Mouse (Mus musculus) ES-Bruce4 (cell line): ENCODE data around the gene Phc2. TPM values are rescaled to one million over a fixed set of nuclear protein-coding genes. Genes with fewer than 3 reads are reported as not detected.

Experiments used
- H3K27ac ChIP-seq: 2 replicates; pipeline ENCODE4 v1.5.1; 2012; ENCODE audit warnings: low read length, inconsistent platforms; ENCODE audit not compliant: insufficient read depth
- H3K27me3 ChIP-seq: 2 replicates; pipeline ENCODE4 v1.6.1; 2012; ENCODE audit warnings: mild to moderate bottlenecking, low read length, inconsistent platforms; ENCODE audit not compliant: control insufficient read depth, poor library complexity, insufficient read depth, severe bottlenecking
- H3K36me3 ChIP-seq: 2 replicates; pipeline ENCODE4 v1.6.1; 2012; ENCODE audit warnings: inconsistent platforms, mild to moderate bottlenecking, low read length, moderate library complexity; ENCODE audit not compliant: control insufficient read depth, poor library complexity, insufficient read depth, severe bottlenecking
- H3K4me1 ChIP-seq: one replicate; pipeline ENCODE4 v1.8.1; 2011; ENCODE audit warnings: low read length; ENCODE audit not compliant: control insufficient read depth, insufficient read depth
- H3K4me3 ChIP-seq: 2 replicates; pipeline ENCODE4 v1.5.1; 2011; ENCODE audit warnings: low read depth, mild to moderate bottlenecking, low read length
- H3K9ac ChIP-seq: 2 replicates; pipeline ENCODE4 v1.6.1; 2012; ENCODE audit warnings: low read depth, mild to moderate bottlenecking, inconsistent platforms; ENCODE audit not compliant: poor library complexity, severe bottlenecking
- H3K9me3 ChIP-seq: replicated peaks from 2 replicates; pipeline ENCODE4 v1.6.1; 2012; ENCODE audit warnings: mild to moderate bottlenecking, low read length, inconsistent platforms; ENCODE audit not compliant: control insufficient read depth, poor library complexity, insufficient read depth, severe bottlenecking
- CTCF ChIP-seq: IDR thresholded peaks from one replicate; pipeline ENCODE4 v1.8.1; 2011; ENCODE audit warnings: low read depth, low read length
- EP300 ChIP-seq: IDR thresholded peaks from 2 replicates; pipeline ENCODE4 v1.6.1; 2011; ENCODE audit warnings: low read depth, low read length; ENCODE audit not compliant: insufficient read depth
- POLR2A ChIP-seq: IDR thresholded peaks from one replicate; pipeline ENCODE4 v1.8.1; 2011; ENCODE audit warnings: low read length; ENCODE audit not compliant: insufficient read depth
- polyA plus RNA-seq: library from polyadenylated mRNA; stranded (reverse); fragments of >200 nt; gene quantifications from 2 replicates; pipeline ENCODE4 v1.2.4, GENCODE M21; 2011; ENCODE audit warnings: low read depth; ENCODE audit not compliant: missing spikeins, insufficient read depth, insufficient read length

Gene Phc2
- polyA plus RNA-seq, 1 experiment = 38.4 TPM

- Histone ChIP-seq H3K36me3 (no peaks in the 10 kb centered on the region), H3K27me3 (no peaks in the 10 kb centered on the region), H3K4me1 (peaks cover 7% of the 10 kb centered on the region), H3K4me3 (no peak overlapping the region), H3K9me3 (no peaks in the 10 kb centered on the region), H3K9ac (no peak overlapping the region), H3K27ac (no peak overlapping the region)
- TF ChIP-seq EP300 (no peak), POLR2A (no peak), CTCF (no peak)
Measured at GRCm38 (mm10) chr4:128638265-128638923, 16.1 kb upstream of the Phc2 start.

DNA sequence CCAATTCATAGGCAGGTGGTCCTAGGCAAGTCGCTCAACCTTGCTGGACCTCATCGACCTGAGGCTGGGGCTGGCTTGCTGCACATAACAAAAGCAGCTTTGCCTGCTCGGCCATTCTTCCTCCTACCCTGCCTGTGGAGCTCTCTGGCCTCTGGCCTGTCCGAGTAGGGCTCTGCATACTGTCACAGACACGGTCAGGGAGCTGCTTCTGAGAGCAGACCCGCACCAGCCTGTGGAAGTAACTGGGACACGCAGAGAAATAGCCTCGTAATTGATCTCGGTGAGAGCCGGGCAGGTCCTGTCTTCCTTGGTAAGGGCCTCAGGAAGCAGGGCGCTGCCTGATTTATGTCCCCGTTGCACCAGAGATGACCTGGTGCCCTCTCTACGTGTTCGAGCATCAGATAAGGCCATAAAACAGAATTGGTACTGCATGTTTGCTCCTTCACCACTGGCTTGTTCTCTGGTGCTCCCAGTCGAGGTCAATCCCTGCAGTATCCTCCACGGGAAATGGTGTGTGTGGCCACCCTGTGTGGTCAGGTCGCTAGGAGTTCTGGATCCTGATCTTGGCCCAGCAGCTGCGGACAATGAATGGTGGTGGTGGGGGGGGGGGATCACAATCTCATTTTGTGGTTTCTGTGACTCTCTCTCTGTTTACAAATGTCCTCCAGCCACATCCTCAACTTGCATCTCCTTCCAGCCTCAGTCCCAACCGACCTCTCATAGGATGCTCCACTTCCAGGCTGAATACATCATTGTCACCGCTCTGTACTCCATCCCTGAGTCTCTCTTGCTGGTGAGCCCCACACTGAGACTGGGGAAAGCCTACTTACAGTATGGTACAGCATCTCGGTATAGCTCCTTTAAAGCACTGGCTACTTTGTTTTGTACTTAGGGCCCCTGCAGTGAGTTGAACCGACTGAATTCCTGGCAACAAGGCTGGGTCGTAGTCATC lies 12.5 kb upstream of the Phc2 start:
- no peaks in the 10 kb centered on the region for H3K9me3 ChIP-seq
- TF ChIP-seq POLR2A (no peak), EP300 (no peak), CTCF (no peak)
- no peaks in the 10 kb centered on the region for H3K27me3 ChIP-seq
- H3K4me3 ChIP-seq = no peak overlapping the region
- H3K4me1 ChIP-seq = peaks cover 2% of the 10 kb centered on the region
- no peaks in the 10 kb centered on the region for H3K36me3 ChIP-seq
- H3K27ac ChIP-seq = no peak overlapping the region
- H3K9ac ChIP-seq = no peak overlapping the region

DNA sequence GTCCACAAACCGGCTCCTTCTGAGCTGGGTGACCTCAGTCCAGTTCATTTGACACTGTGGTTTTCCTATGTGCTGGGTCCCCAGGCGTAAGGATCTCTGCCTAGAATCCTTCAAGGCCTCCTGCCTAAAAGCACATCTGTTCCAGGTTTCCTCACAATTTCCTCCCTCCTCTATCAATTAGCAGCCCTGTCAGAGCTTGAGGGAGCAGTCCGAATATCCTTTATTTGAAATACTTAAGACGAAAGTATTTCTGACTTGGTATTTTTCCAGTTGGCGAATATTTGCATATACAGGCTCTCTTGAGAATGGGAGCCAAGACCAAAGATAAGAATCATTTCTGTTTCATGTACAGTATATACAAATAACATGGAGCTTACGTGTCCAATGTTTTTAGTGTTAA lies 8.6 kb upstream of the Phc2 start:
- no peaks in the 10 kb centered on the region for H3K9me3 ChIP-seq
- H3K36me3 ChIP-seq = no peaks in the 10 kb centered on the region
- H3K27me3 ChIP-seq = no peaks in the 10 kb centered on the region
- H3K9ac ChIP-seq = no peak overlapping the region
- no peak overlapping the region for H3K27ac ChIP-seq
- no peaks in the 10 kb centered on the region for H3K4me1 ChIP-seq
- no peak for TF ChIP-seq POLR2A
- no peak for TF ChIP-seq EP300
- no peak for TF ChIP-seq CTCF
- no peak overlapping the region for H3K4me3 ChIP-seq

- H3K36me3 ChIP-seq = no peaks in the 10 kb centered on the region
- no peaks in the 10 kb centered on the region for H3K27me3 ChIP-seq
- no peak for TF ChIP-seq EP300
- TF ChIP-seq POLR2A = no peak
- TF ChIP-seq CTCF = no peak
- no peaks in the 10 kb centered on the region for H3K9me3 ChIP-seq
- H3K9ac ChIP-seq = no peak overlapping the region
- H3K27ac ChIP-seq = no peak overlapping the region
- H3K4me3 ChIP-seq = no peak overlapping the region
- H3K4me1 ChIP-seq = no peaks in the 10 kb centered on the region
Measured at GRCm38 (mm10) chr4:128646762-128647161, 7.7 kb upstream of the Phc2 start.

GRCm38 (mm10) chr4:128648567-128649255 lies 5.8 kb upstream of the Phc2 start:
- TF ChIP-seq EP300 (no peak), POLR2A (no peak), CTCF (no peak)
- Histone ChIP-seq H3K36me3 (no peaks in the 10 kb centered on the region), H3K9me3 (no peaks in the 10 kb centered on the region), H3K9ac (no peak overlapping the region), H3K4me3 (no peak overlapping the region), H3K4me1 (no peaks in the 10 kb centered on the region), H3K27ac (no peak overlapping the region), H3K27me3 (no peaks in the 10 kb centered on the region)

DNA sequence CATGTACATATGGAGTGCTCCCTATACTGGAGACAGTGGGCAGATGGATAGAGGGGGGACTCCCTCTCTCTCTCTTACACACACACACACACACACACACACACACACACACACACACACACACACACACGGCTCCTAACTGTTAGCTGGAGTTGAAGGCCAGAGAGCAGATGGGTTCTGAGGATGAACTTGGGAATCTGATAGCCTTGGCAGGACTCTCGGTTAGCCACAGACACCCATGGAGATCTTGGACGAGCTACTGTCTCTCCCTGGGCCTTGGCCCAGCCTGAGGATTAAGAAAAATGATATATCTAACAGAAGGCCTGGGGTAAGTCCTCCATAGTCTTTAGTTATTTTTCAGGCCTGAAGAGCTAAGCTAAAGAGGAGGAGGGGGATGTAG lies 3.0 kb upstream of the Phc2 start:
- H3K27me3 ChIP-seq = 0 out of 2 replicates have a peak, but pooled peaks cover 1% of the 10 kb centered on the region
- no peak overlapping the region for H3K4me3 ChIP-seq
- H3K36me3 ChIP-seq = no peaks in the 10 kb centered on the region
- no peaks in the 10 kb centered on the region for H3K9me3 ChIP-seq
- no peak overlapping the region for H3K9ac ChIP-seq
- TF ChIP-seq CTCF (no peak), EP300 (no peak), POLR2A (no peak)
- no peaks in the 10 kb centered on the region for H3K4me1 ChIP-seq
- no peak overlapping the region for H3K27ac ChIP-seq
